Mouse (Mus musculus) hindbrain, postnatal 0 days (tissue): ENCODE measurements at regions not wholly inside any gene's neighbourhood (a gene's known extent, or its start where the extent isn't known, plus 50 kb on each side); places are given as distances from the start of the nearest gene placed in this dataset.
A peak's percentile ranks its signal among the peaks of the same experiment; 100 is the strongest.

Experiments
- ATAC-seq: fragments of 200-750 bp; cut with Nextera tagmentation; 2 replicates; pipeline ENCODE4 v1.8.0; 2017; ENCODE audit warnings: mild to moderate bottlenecking, moderate TSS enrichment, moderate library complexity
- DNase-seq: peaks from one replicate; pipeline ENCODE4 v3.0.0-alpha.2; 2015; ENCODE audit warnings: low spot score
- H3K27ac ChIP-seq: fragments of 300-500 bp; sonication (generic); 2 replicates; pipeline ENCODE4 v1.5.1; 2014; ENCODE audit warnings: mild to moderate bottlenecking
- H3K27me3 ChIP-seq: fragments of 300-500 bp; sonication (generic); 2 replicates; pipeline ENCODE4 v1.6.1; 2014; ENCODE audit warnings: low read length, mixed read lengths; ENCODE audit not compliant: insufficient read depth
- H3K36me3 ChIP-seq: fragments of 300-500 bp; sonication (generic); 2 replicates; pipeline ENCODE4 v1.6.1; 2014; ENCODE audit warnings: low read length, mixed read lengths; ENCODE audit not compliant: insufficient read depth
- H3K4me1 ChIP-seq: fragments of 300-500 bp; sonication (generic); 2 replicates; pipeline ENCODE4 v1.6.1; 2014; ENCODE audit warnings: antibody characterized with exemption, low read length, mixed read lengths; ENCODE audit not compliant: insufficient read depth
- H3K4me2 ChIP-seq: fragments of 300-500 bp; sonication (generic); 2 replicates; pipeline ENCODE4 v1.6.1; 2014; ENCODE audit warnings: low read depth, mild to moderate bottlenecking, low read length, moderate library complexity, mixed read lengths
- H3K4me3 ChIP-seq: fragments of 300-500 bp; sonication (generic); 2 replicates; pipeline ENCODE4 v1.5.1; 2014; ENCODE audit warnings: low read length
- H3K9ac ChIP-seq: fragments of 300-500 bp; sonication (generic); replicated peaks from 2 replicates; pipeline ENCODE4 v1.6.1; 2014; ENCODE audit warnings: mild to moderate bottlenecking, low read length, moderate library complexity, mixed read lengths
- H3K9me3 ChIP-seq: fragments of 300-500 bp; sonication (generic); 2 replicates; pipeline ENCODE4 v1.6.1; 2016; ENCODE audit warnings: low read length, mixed read lengths
- CTCF ChIP-seq: IDR thresholded peaks from 2 replicates; pipeline ENCODE4 v1.5.1; 2016; ENCODE audit warnings: antibody characterized with exemption, control low read depth, low read depth
- WGBS: fragments of 180-500 bp; shearing (Covaris S2); extraction: QIAGEN DNeasy Blood & Tissue Kit; methylation state at CpG from one replicate; pipeline ENCODE4 v1.1.7; 2014; 5-methylcytosine and 5-hydroxymethylcytosine counted together

GRCm38 (mm10) chr10:102732420-102732819, 220.4 kb downstream of the Rassf9 start:
- no peaks in the 10 kb centered on the region for H3K36me3 ChIP-seq
- H3K27ac ChIP-seq = no peak overlapping the region
- no peak overlapping the region for H3K9ac ChIP-seq
- H3K4me3 ChIP-seq = no peak overlapping the region
- no peaks in the 10 kb centered on the region for H3K9me3 ChIP-seq
- ATAC-seq (no peak), DNase-seq (no peak)
- no peaks in the 10 kb centered on the region for H3K4me1 ChIP-seq
- TF ChIP-seq CTCF = no peak
- no peak overlapping the region for H3K4me2 ChIP-seq
- no peaks in the 10 kb centered on the region for H3K27me3 ChIP-seq
- 84% methylated on average over 6 of the region's 6 CpGs for WGBS

GRCm38 (mm10) chr10:102712263-102712662, 200.2 kb downstream of the Rassf9 start:
- Histone ChIP-seq H3K27ac (no peak overlapping the region), H3K36me3 (no peaks in the 10 kb centered on the region), H3K4me1 (no peaks in the 10 kb centered on the region), H3K27me3 (no peaks in the 10 kb centered on the region), H3K9me3 (no peaks in the 10 kb centered on the region), H3K9ac (no peak overlapping the region), H3K4me2 (no peak overlapping the region), H3K4me3 (no peak overlapping the region)
- ATAC-seq (no peak), DNase-seq (no peak)
- WGBS = 81% methylated on average over 2 of the region's 2 CpGs
- no peak for TF ChIP-seq CTCF

- Histone ChIP-seq H3K27me3 (no peaks in the 10 kb centered on the region), H3K4me3 (no peak overlapping the region), H3K4me1 (no peaks in the 10 kb centered on the region), H3K9ac (no peak overlapping the region), H3K4me2 (no peak overlapping the region), H3K27ac (no peak overlapping the region), H3K36me3 (no peaks in the 10 kb centered on the region), H3K9me3 (no peaks in the 10 kb centered on the region)
- DNase-seq = no peak
- no peak for TF ChIP-seq CTCF
- WGBS = 93% methylated on average over 3 of the region's 3 CpGs
- ATAC-seq = no peak
Measured at GRCm38 (mm10) chr10:102705848-102706247, 193.8 kb downstream of the Rassf9 start.

- ATAC-seq (no peak), DNase-seq (no peak)
- H3K36me3 ChIP-seq = no peaks in the 10 kb centered on the region
- no peaks in the 10 kb centered on the region for H3K4me1 ChIP-seq
- H3K9ac ChIP-seq = no peak overlapping the region
- no peaks in the 10 kb centered on the region for H3K9me3 ChIP-seq
- no peak for TF ChIP-seq CTCF
- no peak overlapping the region for H3K27ac ChIP-seq
- WGBS = 89% methylated on average over 2 of the region's 2 CpGs
- no peak overlapping the region for H3K4me3 ChIP-seq
- H3K27me3 ChIP-seq = no peaks in the 10 kb centered on the region
- no peak overlapping the region for H3K4me2 ChIP-seq
Measured at GRCm38 (mm10) chr10:102694810-102695209, 182.8 kb downstream of the Rassf9 start.

GRCm38 (mm10) chr10:102689966-102690365, 177.9 kb downstream of the Rassf9 start:
- no peaks in the 10 kb centered on the region for H3K36me3 ChIP-seq
- no peaks in the 10 kb centered on the region for H3K4me1 ChIP-seq
- 26% methylated on average over 1 of the region's 1 CpGs for WGBS
- no peak for TF ChIP-seq CTCF
- H3K4me2 ChIP-seq = no peak overlapping the region
- ATAC-seq = no peak
- no peak overlapping the region for H3K27ac ChIP-seq
- H3K4me3 ChIP-seq = no peak overlapping the region
- no peak overlapping the region for H3K9ac ChIP-seq
- no peak for DNase-seq
- no peaks in the 10 kb centered on the region for H3K27me3 ChIP-seq
- no peaks in the 10 kb centered on the region for H3K9me3 ChIP-seq

- Histone ChIP-seq H3K9ac (no peak overlapping the region), H3K27me3 (no peaks in the 10 kb centered on the region), H3K27ac (no peak overlapping the region), H3K4me1 (no peaks in the 10 kb centered on the region), H3K36me3 (no peaks in the 10 kb centered on the region), H3K4me2 (no peak overlapping the region), H3K9me3 (no peaks in the 10 kb centered on the region), H3K4me3 (no peak overlapping the region)
- ATAC-seq (peak; percentile 35; the same call in 1 of the 2 replicates), DNase-seq (peak; percentile 11)
- TF ChIP-seq CTCF = no peak
- 69% methylated on average over 14 of the region's 14 CpGs for WGBS
Measured at GRCm38 (mm10) chr10:102686667-102687397, 174.8 kb downstream of the Rassf9 start.

- Histone ChIP-seq H3K27ac (no peak overlapping the region), H3K4me1 (no peaks in the 10 kb centered on the region), H3K4me2 (no peak overlapping the region), H3K36me3 (no peaks in the 10 kb centered on the region), H3K9ac (no peak overlapping the region), H3K27me3 (no peaks in the 10 kb centered on the region), H3K9me3 (no peaks in the 10 kb centered on the region), H3K4me3 (no peak overlapping the region)
- TF ChIP-seq CTCF = no peak
- WGBS = 76% methylated on average over 7 of the region's 7 CpGs
- DNase-seq = no peak
- no peak for ATAC-seq
Measured at GRCm38 (mm10) chr10:102685833-102686434, 173.9 kb downstream of the Rassf9 start.
